Mouse (Mus musculus): ENCODE measurements around the gene Tmem256.

Tmem256 gene

DNA sequence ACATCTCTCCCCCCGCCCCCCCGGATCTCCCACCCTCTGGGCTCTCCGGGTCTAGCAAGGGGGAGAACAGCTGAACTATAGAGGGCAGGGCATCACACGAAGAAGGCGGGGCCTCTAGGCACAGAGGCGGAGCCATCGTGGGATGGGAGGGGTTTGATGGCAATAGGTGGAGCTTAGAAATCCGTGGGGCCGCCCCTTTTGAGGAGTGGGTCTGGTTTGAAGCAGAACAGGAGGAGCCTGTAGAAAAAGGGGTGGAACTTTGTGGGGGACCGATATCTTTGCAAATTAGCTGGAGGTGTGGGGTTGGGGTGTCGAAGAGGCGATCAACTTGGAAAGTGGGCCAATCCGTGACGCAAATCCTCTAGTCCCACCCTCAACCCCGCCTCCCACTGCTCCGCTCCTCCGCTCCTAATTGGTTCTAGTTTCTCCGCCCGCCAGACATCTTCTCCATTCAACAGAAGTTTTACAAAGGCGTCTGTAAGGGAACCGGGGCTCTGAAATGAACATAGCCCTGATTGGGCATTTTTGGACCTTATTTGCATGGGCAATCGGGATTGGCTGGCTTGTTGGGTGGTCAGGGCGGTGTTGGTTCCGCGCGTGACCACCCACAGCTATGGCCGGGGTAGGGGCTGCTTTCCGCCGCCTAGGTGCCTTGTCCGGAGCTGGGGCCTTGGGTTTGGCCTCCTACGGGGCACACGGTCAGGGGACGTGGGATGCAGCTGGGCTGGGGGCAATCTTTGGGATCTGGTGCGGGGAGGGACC is at the start of gene Tmem256:
Gene Tmem256, plus strand, starts transcription at position 563 of the 762 bp plus-strand sequence.
- peak; percentile 99 for DNase-seq (ENCODE audit: low read depth, low spot score)

DNA sequence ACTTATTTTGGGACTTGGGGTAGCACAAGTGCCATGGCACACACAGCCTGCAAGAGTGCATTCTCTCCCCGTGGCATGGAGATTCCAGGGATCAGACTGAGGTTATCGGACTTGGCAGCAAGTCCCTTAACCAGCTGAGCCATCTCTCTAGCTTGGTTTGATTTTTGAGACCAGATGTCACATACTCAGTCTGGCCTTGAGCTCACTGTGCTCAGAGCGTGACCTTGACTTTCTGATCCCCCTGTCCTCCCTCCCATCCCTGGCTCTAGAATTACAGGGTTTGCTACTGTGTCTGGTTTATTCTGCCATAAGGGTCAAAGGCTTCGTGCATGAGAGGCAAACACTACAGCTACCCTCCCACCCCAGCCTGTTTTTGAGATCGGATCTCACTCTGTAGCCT is 48.9 kb upstream of the Tmem256 start:
- DNase-seq (ENCODE audit: low read depth, low spot score) = no peak

DNA sequence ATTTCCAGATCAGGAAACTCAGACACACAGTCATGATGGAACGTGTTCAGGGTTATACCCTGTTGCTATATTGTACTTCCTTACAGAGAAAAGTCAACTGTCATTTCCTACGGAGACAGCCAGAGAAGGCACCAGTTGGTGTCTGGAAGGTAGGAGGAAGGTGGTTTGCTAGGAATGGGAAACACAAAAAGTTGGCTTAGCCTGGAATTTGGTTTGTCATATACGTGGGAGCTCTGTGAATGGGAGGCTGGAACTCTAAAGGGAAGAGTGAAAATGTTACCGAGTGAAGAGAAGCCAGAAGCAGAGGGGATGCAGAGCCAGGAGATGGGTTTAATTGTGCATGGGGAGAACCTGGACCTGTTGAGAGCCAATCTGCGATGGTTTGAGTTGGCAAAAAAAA is 46.9 kb upstream of the Tmem256 start:
- DNase-seq (ENCODE audit: low read depth, low spot score) = no peak

DNA sequence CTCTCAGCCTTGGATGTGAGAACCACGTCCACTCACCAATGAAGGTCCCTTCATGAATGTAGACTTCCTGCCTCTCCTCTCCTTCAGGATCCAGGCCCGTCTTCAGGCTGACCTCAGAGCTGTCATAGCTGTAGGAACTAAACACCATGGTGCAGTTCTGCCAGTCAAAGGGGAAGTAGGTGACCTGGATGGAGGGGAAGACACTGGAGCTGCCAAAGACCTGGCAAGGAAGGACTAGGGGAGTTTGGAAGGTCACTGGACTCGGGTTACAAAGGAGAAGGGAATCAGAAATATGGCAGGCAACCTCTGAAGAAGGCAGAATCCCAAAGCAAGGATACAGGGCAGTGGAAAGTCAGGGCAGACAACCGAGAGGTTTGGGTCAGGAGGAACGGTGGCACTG is 44.9 kb upstream of the Tmem256 start:
- no peak for DNase-seq (ENCODE audit: low read depth, low spot score)

DNA sequence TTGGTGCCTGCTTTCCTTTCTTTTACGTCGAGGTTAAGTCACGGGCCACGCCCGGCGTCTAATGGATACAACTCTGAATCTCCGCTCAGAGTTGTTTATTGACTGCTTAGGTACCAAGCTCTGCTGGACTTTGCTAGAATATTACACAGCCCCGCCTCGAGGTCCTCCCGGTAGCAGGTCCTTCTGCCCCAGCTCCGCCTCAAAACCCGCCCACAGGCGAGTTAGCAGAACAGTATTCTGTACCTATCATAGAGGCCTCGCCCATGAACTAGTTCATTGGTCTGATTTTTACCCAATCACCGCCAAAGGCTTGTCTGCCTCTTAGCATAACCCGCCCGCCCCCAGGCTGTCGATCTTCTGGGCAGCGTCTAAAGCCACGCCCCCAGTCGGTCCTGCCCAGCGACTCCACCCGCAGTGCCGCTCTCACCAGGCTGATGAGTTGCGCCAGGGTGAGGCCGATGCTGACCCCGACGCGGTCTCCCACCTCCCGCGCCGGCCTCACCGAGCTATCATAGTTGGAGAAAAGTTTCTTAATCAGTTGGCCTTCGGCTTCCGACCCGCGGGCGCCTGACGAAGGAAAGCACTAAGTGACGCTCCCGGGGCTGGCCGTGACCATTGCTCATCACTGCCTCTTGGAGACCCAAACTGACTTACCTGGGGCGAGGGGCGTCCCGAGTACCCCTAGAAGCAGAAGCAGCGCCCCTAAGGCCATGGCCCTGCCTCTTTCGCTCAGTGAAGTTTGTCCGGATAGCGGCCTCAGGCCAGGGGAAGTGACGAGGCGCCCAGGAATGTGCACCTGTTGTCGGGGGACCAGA is 42.9 kb upstream of the Tmem256 start, which contains the start of gene Chrnb1:
Gene Chrnb1, minus strand, starts transcription at position 776 of the 815 bp plus-strand sequence.
- DNase-seq (ENCODE audit: low read depth, low spot score) = peak; percentile 82

DNA sequence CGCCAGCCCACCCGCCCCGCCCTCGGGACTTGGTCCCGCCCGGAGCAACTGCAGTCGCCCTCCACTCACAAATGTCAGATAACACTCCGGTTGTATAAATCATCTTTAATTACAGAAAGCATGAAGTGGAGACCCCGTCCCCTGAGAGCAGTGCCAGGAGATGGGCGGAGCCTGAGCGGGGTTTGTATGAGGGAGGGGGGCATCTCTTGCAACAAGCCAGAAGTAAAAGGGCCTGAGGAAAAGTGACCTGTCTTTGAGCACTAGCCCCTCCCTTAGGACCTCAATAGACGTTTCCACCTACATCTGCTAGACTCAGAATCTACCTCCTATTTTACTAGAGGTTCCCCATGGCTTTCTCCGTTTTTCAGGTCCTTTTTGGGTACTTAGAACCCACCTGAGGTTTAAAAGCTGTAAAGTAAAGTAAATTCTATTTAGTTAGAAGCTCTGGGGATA is 42.3 kb upstream of the Tmem256 start:
- DNase-seq (ENCODE audit: low read depth, low spot score) = no peak

DNA sequence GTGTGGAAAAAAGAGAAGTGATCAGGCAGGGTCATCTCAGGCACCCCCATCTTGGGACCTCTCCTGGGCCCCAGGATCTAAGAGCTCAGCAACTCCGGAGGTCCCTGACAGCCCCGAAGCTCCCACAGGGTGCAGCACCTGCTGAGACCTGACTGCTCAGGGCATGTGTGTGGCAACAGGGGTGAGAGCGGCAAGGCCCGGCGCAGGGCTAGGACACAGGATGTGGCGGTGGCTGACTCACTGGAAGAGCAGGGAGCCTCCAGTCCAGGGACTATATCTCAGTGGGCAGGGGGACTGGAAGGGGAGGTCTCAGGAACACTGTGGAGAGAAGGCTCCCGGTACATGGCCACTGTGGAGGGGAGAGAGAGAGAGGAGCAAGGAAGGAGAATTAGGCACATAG is 40.4 kb upstream of the Tmem256 start:
- DNase-seq (ENCODE audit: low read depth, low spot score) = no peak

DNA sequence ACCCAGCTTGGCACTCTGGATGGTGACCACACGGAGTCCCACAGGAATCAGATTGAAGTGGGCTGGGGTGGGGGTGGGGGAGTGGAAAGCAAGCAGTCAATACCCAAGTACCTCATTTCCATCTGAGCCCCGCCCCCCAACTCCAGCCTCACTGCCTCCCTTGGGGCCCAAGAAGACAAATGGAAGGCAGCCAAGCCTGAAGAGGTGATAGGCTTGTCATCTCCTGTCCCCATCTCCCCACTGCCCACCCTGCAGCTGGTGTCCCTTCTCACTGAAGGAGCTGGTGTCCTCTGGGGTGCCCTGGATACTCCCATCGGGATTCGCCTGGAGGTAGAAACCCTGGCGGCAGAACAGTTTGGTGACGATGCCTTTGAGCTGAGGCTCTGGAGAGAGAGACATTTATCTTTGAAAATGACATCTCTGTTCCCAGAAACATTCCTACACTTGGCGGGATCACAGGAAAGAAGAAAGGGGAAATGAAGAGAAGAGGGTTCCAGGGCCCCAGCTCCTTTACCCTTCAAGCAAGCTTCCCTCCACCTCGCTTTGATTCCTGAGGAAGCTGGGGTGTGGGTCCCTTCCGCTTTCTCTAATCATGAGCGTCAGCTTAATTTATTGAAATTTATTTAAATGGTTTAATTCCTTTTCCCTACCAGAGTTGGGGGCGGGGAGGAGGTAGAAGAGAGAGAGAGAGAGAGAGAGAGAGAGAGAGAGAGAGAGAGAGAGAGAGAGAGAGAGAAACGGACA is 38.7 kb upstream of the Tmem256 start:
- no peak for DNase-seq (ENCODE audit: low read depth, low spot score)

DNA sequence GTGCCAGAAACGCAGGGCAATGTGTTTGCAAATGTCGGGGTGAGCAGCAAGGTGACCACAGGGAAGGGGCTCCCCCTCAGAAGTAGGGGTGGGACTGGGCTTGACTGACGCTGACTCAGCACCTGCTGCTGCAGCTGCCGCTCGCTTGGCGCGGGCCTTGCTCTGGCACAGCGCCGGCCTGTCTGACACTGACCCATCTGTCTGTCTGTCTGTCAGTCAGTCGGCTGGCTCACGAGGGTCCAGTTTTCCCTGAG is 38.2 kb upstream of the Tmem256 start:
- DNase-seq (ENCODE audit: low read depth, low spot score) = no peak

DNA sequence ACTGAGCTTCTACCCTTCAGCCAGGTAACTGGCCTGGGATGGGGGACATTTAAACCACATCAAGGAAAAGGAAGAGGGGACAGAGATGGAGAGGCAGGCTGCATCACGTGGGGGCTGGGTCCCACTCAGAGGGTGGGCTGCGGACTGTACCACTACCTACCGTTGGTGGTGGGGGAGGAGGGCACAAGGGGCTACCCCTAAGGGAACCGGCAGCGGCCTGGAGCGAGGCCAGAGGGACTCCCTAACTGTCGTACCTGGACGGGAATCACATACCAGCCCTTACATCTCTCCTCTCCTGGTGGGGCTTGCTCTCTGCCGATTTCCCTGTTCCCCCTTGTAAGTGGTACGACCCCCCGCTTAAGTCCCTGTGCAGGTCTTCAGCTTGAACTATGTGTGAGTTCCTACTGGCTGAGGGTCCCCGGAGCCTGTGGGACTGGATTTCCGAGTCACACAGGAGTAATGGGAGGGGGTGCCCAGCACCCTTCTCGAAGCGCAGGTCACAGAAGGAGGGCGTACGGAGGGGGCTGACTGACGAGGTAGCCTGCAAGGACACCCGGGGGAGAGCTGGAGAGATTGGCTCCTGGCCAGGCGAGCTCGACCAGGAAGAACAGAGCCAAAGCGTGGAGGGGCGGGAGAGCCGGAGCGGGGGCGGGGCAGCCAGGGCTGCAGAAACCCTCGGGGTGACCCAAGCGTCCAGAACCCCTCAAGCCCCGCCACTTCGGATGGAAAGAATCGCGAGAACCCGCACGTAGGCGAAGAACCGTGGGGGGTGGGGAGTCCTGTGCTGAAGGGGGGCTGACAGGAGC is 37.7 kb upstream of the Tmem256 start:
- DNase-seq (ENCODE audit: low read depth, low spot score) = peak; percentile 77

DNA sequence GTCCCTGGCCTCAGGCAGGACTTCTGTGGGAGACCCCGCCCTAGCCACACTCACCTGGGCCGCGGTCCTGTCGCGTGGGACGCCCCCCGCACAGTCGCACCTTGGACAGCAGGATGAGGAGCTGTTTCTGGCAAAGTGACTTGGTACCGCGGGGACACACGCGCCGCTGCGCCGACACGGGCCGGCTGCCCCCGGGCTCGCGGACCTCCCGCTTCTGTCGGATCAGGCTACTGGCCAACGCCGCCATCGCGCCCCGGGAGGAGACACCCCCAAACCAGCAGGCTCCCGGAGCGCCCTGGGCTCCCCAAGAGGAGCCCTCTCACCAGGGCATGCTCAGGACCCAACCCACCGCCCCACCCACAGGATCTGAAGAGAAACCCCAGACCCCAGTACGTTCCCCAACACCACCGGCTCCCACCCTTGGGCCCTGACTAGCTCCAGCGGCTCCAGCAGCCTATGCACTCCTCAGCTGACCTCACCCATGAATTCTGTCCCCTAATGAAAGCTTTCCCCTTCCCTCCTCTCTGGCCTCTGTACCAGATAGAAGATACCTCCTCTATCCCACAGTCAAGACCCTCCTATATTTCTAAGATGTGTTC is 36.8 kb upstream of the Tmem256 start, which contains the start of gene Fgf11:
Gene Fgf11, minus strand, starts transcription at position 479 of the 599 bp plus-strand sequence.
- DNase-seq (ENCODE audit: low read depth, low spot score) = no peak

DNA sequence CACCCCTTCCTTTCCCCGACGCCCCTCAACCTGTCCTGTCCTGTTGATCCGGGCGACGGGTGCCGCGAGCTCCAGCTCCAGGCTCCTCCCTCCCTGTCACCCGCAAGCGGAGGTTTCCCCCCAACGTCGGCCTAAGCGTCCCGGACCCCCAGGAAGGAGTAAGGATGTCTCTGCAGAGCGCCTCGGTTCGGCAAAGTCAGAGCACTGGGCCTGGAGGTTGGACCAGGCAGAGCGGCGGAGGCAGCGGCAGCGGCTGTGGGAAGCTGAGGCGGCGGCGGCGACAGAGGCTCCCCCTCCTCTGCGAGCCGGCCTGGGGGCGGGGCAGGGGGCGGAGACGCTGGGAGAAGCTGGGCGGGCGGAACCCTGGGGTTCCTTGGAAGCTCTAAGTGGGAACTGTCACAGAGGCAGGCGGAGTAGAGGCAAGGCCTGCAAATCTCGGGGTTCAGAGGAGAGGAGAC is 35.6 kb upstream of the Tmem256 start:
- DNase-seq (ENCODE audit: low read depth, low spot score) = no peak

DNA sequence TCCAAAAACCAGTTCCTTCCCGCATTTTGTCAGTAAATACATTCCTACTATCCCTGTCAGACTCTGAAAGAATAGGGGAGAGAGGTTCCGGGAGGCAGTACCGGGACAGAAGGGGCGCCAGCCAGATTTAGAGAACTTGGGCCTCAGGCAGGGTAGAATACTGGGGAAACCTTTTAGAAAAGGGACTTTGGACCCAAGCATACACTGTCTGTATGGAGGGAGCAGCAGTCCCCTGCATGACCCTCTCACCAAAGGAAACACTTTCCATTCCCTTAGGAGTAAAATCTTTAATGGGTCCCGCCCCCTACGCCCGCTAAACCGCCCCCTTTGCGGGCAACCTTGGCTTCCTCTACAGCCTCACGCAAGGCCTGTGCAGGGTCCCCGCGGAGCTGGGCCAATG is 35.0 kb upstream of the Tmem256 start:
- no peak for DNase-seq (ENCODE audit: low read depth, low spot score)

DNA sequence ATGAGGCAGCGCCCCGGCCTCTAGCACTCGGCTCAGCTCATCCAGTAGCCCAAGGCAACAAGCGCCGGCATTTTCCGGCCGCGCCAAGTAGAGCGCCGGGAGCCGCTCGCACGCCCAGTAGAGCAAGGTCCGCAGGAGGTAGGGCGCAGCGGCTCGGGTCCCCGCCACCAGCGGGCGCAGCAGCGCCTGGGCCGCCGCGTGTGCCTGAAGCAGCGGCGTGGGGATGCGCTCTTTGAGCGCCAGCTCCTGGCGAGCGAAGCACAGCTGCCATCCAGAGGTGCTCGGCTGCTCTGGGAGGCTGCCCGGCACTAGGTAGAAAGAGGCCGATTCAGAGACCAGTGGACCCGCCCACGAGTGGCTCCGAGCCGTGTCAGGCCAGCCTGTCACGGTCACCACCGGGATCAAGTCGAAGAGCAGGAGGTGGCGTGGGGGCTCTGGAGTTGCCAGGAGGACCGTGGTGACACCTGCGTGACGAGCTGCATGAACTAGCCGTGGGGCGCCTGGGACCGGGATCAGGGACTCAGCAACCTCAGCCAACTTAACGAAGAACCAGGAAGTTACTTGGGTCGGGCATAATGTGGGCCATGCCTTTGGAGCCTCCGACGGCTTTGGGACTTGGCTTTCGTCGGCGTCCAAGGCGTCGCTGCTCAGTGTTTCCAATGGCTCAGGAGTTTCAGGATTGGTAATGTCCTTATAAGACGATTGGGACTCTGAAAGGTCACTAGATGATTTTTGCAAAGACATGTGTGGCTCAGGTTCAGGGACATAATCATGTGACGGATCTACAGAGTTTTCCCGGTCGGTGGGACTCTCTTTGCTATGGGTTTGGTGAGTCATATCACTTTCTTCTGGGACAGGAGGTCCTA is 34.3 kb upstream of the Tmem256 start:
- no peak for DNase-seq (ENCODE audit: low read depth, low spot score)

DNA sequence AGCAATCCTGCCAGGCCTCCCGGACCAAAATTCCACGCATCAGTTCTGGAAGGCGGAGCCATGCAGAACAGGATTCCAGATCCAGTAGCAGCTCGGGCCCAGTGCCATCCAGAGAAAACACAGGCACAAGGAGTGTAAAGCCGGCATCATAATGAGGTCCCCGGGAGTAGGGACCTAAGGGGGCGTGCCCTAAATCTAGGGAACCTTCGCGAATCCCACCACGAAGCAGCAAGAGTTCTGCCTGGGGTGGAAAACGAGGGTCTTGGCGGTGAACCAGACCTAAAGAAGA is 33.7 kb upstream of the Tmem256 start:
- no peak for DNase-seq (ENCODE audit: low read depth, low spot score)

DNA sequence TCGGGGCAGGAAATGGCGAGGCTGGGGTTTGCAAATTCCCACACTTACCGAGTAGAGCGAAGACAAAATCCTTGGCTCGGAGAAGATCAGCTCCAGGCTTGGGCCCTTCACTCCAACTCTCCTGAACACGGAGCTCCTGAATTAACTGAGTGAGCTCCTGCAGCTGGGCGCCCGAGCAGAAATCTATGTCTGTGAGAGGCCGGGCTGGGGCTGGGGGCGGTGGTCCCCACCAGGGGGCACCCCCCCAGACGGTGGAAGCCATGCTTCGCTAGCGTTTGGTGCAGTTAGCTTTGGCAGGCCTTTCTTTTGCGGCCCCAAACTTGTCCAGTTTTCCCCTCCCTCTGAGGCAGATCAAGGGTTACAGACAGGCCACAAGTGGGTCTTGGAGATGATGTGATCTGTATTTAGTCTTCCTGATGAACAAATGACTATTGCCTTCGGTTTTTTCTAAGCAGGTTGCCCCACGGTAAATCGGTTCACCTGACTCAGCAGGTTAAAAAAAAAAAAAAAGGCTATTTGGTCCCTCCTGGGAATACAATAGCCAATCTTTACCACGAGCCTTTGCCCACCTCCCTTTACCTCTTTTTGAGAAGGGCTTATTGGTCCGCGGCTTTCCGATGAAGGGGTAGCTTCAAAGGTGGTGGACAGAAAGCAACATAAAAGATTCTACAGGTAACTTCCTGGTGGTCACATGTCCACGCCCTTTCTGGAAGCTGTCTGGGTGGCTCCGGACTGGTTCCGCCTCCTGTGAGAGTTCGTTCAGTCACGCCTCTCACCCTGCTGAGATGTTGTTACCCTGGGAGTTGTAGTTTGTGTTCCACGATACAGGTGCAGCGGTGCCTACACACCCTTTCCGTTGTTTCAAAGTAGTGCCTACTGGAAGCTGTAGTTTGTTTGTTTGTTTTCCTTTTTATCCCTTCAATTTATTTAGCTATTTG is 33.1 kb upstream of the Tmem256 start, which contains the start of gene Tmem102:
Gene Tmem102, minus strand, starts transcription at position 653 of the 938 bp plus-strand sequence.
- no peak for DNase-seq (ENCODE audit: low read depth, low spot score)

DNA sequence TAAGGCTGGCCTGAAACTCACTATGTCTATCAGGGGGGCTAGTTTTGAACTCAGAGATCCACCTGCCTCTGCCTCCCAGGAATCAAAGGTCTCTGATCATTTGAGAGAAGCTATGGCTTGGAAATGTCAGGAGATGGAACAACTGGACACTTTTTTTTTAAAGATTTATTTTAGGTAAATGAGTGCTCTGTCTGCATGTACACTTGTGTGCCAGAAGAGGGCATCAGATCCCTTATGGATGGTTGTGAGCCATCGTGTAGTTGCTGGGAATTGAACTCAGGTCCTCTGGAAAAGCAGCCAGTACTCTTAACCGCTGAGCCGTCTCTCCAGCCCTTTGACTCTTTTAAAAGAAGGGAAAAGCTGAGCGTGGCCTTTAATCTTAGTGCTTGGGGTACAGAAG is 31.9 kb upstream of the Tmem256 start:
- no peak for DNase-seq (ENCODE audit: low read depth, low spot score)

DNA sequence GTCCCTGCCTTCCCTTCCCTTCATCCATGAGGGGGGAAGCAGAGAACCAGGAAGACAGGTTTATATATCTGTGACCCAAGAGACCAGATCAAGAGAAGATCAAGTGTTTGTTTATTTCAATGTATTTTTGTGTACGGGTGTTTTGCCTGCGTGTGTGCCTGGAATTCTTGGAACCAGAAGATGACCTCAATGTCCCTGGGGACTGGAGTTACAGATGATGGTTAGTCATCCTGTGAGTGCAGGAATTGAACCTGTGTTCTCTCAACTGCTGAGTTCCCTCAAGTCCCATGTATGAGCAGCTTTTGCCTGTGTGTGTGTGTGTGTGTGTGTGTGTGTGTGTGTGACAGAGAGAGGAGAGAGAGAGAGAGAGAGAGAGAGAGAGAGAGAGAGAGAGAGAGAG is 30.7 kb upstream of the Tmem256 start:
- DNase-seq (ENCODE audit: low read depth, low spot score) = no peak

DNA sequence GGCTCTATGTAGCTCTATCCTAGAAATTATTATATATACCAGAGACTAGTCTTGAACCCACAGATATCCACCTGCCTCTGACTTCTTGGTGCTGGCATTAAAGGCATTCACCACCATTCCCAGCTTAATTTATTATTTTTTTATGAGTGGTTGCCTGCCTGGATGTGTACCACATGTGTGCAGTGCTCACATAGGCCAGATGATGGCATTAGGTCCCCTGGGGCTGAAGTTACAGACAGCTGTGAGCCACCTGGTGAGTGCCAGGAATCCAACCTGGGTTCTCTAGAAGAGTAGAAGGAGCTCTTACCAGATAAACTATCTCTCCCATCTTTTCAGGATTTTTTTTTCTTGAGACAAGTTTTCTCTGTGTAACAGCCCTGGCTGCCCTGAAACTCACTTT is 28.0 kb upstream of the Tmem256 start:
- DNase-seq (ENCODE audit: low read depth, low spot score) = no peak
